In genomic region chr7:35754886-35755168, GRCm38 (mm10) we compare ENCODE assay signal across 8 mouse cellular contexts. TPM values are rescaled to one million over a fixed set of nuclear protein-coding genes. Genes with fewer than 3 reads are reported as not detected.
DNase-seq lines count a peak whose midpoint lies in the region; ATAC-seq and TF ChIP-seq lines count a peak whose summit lies in the region.

No protein-coding gene starts in this region.

- no peak for TF ChIP-seq POLR2A in heart, adult 2 months (IDR thresholded peaks at IDR 0.05; ENCODE audit: insufficient read depth, low read depth, low read length)

- peak overlapping the region; percentile 67 for H3K4me3 ChIP-seq in heart, adult 2 months
- peak overlapping the region; percentile 93 for H3K4me3 ChIP-seq in E14TG2a.4 (replicated peaks; ENCODE audit: low read length)
- H3K4me3 ChIP-seq in forebrain, embryonic 15.5 days: peak overlapping the region; percentile 80
- peak overlapping the region; percentile 74 for H3K4me3 ChIP-seq in liver, embryonic 13.5 days (replicated peaks)

- H3K4me1 ChIP-seq in heart, adult 2 months (ENCODE audit: control insufficient read depth, insufficient read depth, low read length): no peaks in the 10 kb centered on the region
- peaks cover 33% of the 10 kb centered on the region for H3K4me1 ChIP-seq in E14TG2a.4 (replicated peaks; ENCODE audit: low read depth, low read length)
- peaks cover 27% of the 10 kb centered on the region for H3K4me1 ChIP-seq in forebrain, embryonic 15.5 days
- peaks cover 23% of the 10 kb centered on the region for H3K4me1 ChIP-seq in liver, embryonic 13.5 days (replicated peaks)

- no peak overlapping the region; the same call in 1 of the 2 replicates for H3K9ac ChIP-seq in heart, adult 2 months (ENCODE audit: low read depth, low read length)
- peak overlapping the region; percentile 53 for H3K9ac ChIP-seq in forebrain, embryonic 15.5 days (replicated peaks)
- H3K9ac ChIP-seq in liver, embryonic 13.5 days: peak overlapping the region; percentile 62

- H3K9me3 ChIP-seq in E14TG2a.4 (ENCODE audit: low read length): no peaks in the 10 kb centered on the region
- H3K9me3 ChIP-seq in forebrain, embryonic 15.5 days: no peaks in the 10 kb centered on the region
- H3K9me3 ChIP-seq in liver, embryonic 13.5 days (replicated peaks): no peaks in the 10 kb centered on the region

- no peaks in the 10 kb centered on the region; the same call in 1 of the 2 replicates for H3K27me3 ChIP-seq in heart, adult 2 months (ENCODE audit: control insufficient read depth, insufficient read depth, low read length)
- peaks cover 8% of the 10 kb centered on the region for H3K27me3 ChIP-seq in E14TG2a.4 (ENCODE audit: insufficient read depth, low read length)
- no peaks in the 10 kb centered on the region for H3K27me3 ChIP-seq in forebrain, embryonic 15.5 days
- H3K27me3 ChIP-seq in liver, embryonic 13.5 days: no peaks in the 10 kb centered on the region

- no peaks in the 10 kb centered on the region for H3K36me3 ChIP-seq in heart, adult 2 months (ENCODE audit: control insufficient read depth, insufficient read depth, low read length)
- H3K36me3 ChIP-seq in E14TG2a.4 (ENCODE audit: insufficient read depth, low read length): peaks cover 23% of the 10 kb centered on the region
- H3K36me3 ChIP-seq in forebrain, embryonic 15.5 days: peaks cover 8% of the 10 kb centered on the region
- H3K36me3 ChIP-seq in liver, embryonic 13.5 days: peaks cover 3% of the 10 kb centered on the region; the same call in 1 of the 2 replicates

- WGBS in heart, adult 2 months: 70% methylated on average over 4 of the region's 4 CpGs
- WGBS in forebrain, embryonic 15.5 days: 66% methylated on average over 4 of the region's 4 CpGs
- 56% methylated on average over 4 of the region's 4 CpGs for WGBS in liver, embryonic 13.5 days (ENCODE audit: insufficient replicate concordance)

- no peaks in the 10 kb centered on the region for H3K79me2 ChIP-seq in heart, adult 2 months (replicated peaks; ENCODE audit: control insufficient read depth, insufficient read depth, low read length)

- no peak for TF ChIP-seq CTCF in heart, adult 2 months (IDR thresholded peaks at IDR 0.05)
- no peak for TF ChIP-seq CTCF in E14TG2a.4 (conservative IDR thresholded peaks at IDR 0.05; ENCODE audit: low read length)

- intact Hi-C loops in heart, adult 2 months (cut with DNase I): loop anchor here (5.0 kb wide), 2 partner anchors 47 to 68 kb away; partner anchors contain the start of gene Zfp507

- no peak for DNase-seq in heart, adult 2 months
- DNase-seq in heart, adult 9 months (ENCODE audit: low spot score in 2 of 2): no peak
- no peak for DNase-seq in liver, embryonic 13.5 days
- DNase-seq in yolk sac, embryonic 10.5 days (ENCODE audit: low spot score): no peak
- no peak for DNase-seq in cerebellum, postnatal 14 days
- DNase-seq in right cerebral cortex, postnatal 14 days: no peak

- peak overlapping the region; percentile 71; the same call in 1 of the 2 replicates for H3K27ac ChIP-seq in heart, adult 2 months
- peak overlapping the region; percentile 61 for H3K27ac ChIP-seq in forebrain, embryonic 15.5 days (replicated peaks)
- 0 out of 2 replicates have a peak overlapping the region, but pooled peaks have one; percentile 29 for H3K27ac ChIP-seq in liver, embryonic 13.5 days

- no peak for TF ChIP-seq EP300 in heart, adult 2 months (IDR thresholded peaks at IDR 0.05; ENCODE audit: insufficient read depth, low read depth, low read length)

- peak overlapping the region; percentile 98 for H3K4me2 ChIP-seq in forebrain, embryonic 15.5 days (replicated peaks)
- peak overlapping the region; percentile 97 for H3K4me2 ChIP-seq in liver, embryonic 13.5 days

- ATAC-seq in forebrain, embryonic 15.5 days (replicated peaks): no peak
- ATAC-seq in liver, embryonic 13.5 days (ENCODE audit: low read depth): no peak

RNA-seq across cellular contexts. Expression of gene Dpy19l3, which starts 0.6 kb away (rescaled TPM):
- 1 to 10 TPM; 2.6 to 4.8 TPM for total RNA-seq in heart, adult 2 months (2021)
- 2.2 and 3.4 TPM in 2 replicates for polyA plus RNA-seq in heart, adult 2 months (2012; rRNA removed)
- 50.3 and 54.6 TPM in 2 replicates for polyA plus RNA-seq in forebrain, embryonic 15.5 days (2015; fragmentation: Nextera tagmentation; extraction: Ambion mirVana)
- 6.6 and 10.2 TPM in 2 replicates for polyA plus RNA-seq in liver, embryonic 13.5 days (2015; fragmentation: Nextera tagmentation; extraction: Ambion mirVana)

RNA-seq across cellular contexts. Expression of gene Zfp507, which starts 48.0 kb away (rescaled TPM):
- 10 to 100 TPM in 1 of 2 experiments, 1 to 10 TPM in 1; 9.4 to 11.2 TPM for total RNA-seq in heart, adult 2 months (2021)
- polyA plus RNA-seq in heart, adult 2 months (2012; rRNA removed): 3.7 and 5.7 TPM in 2 replicates
- polyA plus RNA-seq in forebrain, embryonic 15.5 days (2015; fragmentation: Nextera tagmentation; extraction: Ambion mirVana): 16.2 and 18.9 TPM in 2 replicates
- 4.6 and 6.3 TPM in 2 replicates for polyA plus RNA-seq in liver, embryonic 13.5 days (2015; fragmentation: Nextera tagmentation; extraction: Ambion mirVana)
